Mouse (Mus musculus): ENCODE measurements around the gene Cyth3. TPM values are rescaled to one million over a fixed set of nuclear protein-coding genes. Genes with fewer than 3 reads are reported as not detected.

Gene Cyth3
- polyA plus RNA-seq, 1 experiment from 2014 or later, result 61.1 TPM

GRCm38 (mm10) chr5:143670740-143671415, 48.6 kb downstream of the Cyth3 start:
- ATAC-seq (ENCODE audit: insufficient number of reproducible peaks, low FRiP score, low TSS enrichment, low read depth), result 0 out of 2 replicates have a peak, but pooled peaks have one; percentile 55
- Histone ChIP-seq H3K4me1 (peaks cover 17% of the 10 kb centered on the region), H3K4me2 (replicated peaks) (no peak overlapping the region), H3K27me3 (no peaks in the 10 kb centered on the region), H3K27ac (replicated peaks) (0 out of 2 replicates have a peak overlapping the region, but pooled peaks have one; percentile 45), H3K9me3 (replicated peaks) (no peaks in the 10 kb centered on the region), H3K36me3 (no peaks in the 10 kb centered on the region), H3K9ac (no peak overlapping the region), H3K4me3 (replicated peaks) (no peak overlapping the region)
- WGBS, result 62% methylated on average over 6 of the region's 6 CpGs

GRCm38 (mm10) chr5:143674576-143674975, 52.3 kb downstream of the Cyth3 start:
- Histone ChIP-seq H3K4me2 (replicated peaks) (no peak overlapping the region), H3K9me3 (replicated peaks) (no peaks in the 10 kb centered on the region), H3K27ac (replicated peaks) (0 out of 2 replicates have a peak overlapping the region, but pooled peaks have one; percentile 22), H3K4me3 (replicated peaks) (no peak overlapping the region), H3K36me3 (no peaks in the 10 kb centered on the region), H3K9ac (no peak overlapping the region), H3K4me1 (peaks cover 31% of the 10 kb centered on the region), H3K27me3 (no peaks in the 10 kb centered on the region)
- peak; percentile 53; the same call in 1 of the 2 replicates for ATAC-seq (ENCODE audit: insufficient number of reproducible peaks, low FRiP score, low TSS enrichment, low read depth)
- 71% methylated on average over 5 of the region's 5 CpGs for WGBS

GRCm38 (mm10) chr5:143676218-143676985, 54.2 kb downstream of the Cyth3 start:
- Histone ChIP-seq H3K9ac (no peak overlapping the region), H3K4me1 (peaks cover 29% of the 10 kb centered on the region), H3K4me2 (replicated peaks) (no peak overlapping the region), H3K4me3 (replicated peaks) (no peak overlapping the region), H3K27ac (replicated peaks) (no peak overlapping the region), H3K9me3 (replicated peaks) (no peaks in the 10 kb centered on the region), H3K27me3 (no peaks in the 10 kb centered on the region), H3K36me3 (no peaks in the 10 kb centered on the region)
- WGBS, result 72% methylated on average over 5 of the region's 5 CpGs
- no peak for ATAC-seq (ENCODE audit: insufficient number of reproducible peaks, low FRiP score, low TSS enrichment, low read depth)

- Histone ChIP-seq H3K9me3 (replicated peaks) (no peaks in the 10 kb centered on the region), H3K9ac (no peak overlapping the region), H3K4me1 (peaks cover 28% of the 10 kb centered on the region), H3K4me3 (replicated peaks) (no peak overlapping the region), H3K27ac (replicated peaks) (no peak overlapping the region), H3K4me2 (replicated peaks) (no peak overlapping the region), H3K36me3 (no peaks in the 10 kb centered on the region), H3K27me3 (no peaks in the 10 kb centered on the region)
- WGBS, result 64% methylated on average over 4 of the region's 4 CpGs
- ATAC-seq (ENCODE audit: insufficient number of reproducible peaks, low FRiP score, low TSS enrichment, low read depth), result no peak
Observed at GRCm38 (mm10) chr5:143677363-143677762, 55.1 kb downstream of the Cyth3 start.

- no peaks in the 10 kb centered on the region for H3K9me3 ChIP-seq (replicated peaks)
- no peak overlapping the region; the same call in 1 of the 2 replicates for H3K27ac ChIP-seq (replicated peaks)
- no peak for ATAC-seq (ENCODE audit: insufficient number of reproducible peaks, low FRiP score, low TSS enrichment, low read depth)
- H3K27me3 ChIP-seq, result no peaks in the 10 kb centered on the region
- no peak overlapping the region for H3K9ac ChIP-seq
- no peak overlapping the region for H3K4me2 ChIP-seq (replicated peaks)
- no peaks in the 10 kb centered on the region for H3K36me3 ChIP-seq
- WGBS, result 46% methylated on average over 6 of the region's 6 CpGs
- H3K4me3 ChIP-seq (replicated peaks), result no peak overlapping the region
- H3K4me1 ChIP-seq, result peaks cover 30% of the 10 kb centered on the region
Observed at GRCm38 (mm10) chr5:143678634-143679271, 56.5 kb downstream of the Cyth3 start.

- H3K36me3 ChIP-seq, result no peaks in the 10 kb centered on the region
- no peak for ATAC-seq (ENCODE audit: insufficient number of reproducible peaks, low FRiP score, low TSS enrichment, low read depth)
- H3K4me1 ChIP-seq, result peaks cover 31% of the 10 kb centered on the region
- H3K9ac ChIP-seq, result no peak overlapping the region
- H3K4me3 ChIP-seq (replicated peaks), result no peak overlapping the region
- no peak overlapping the region for H3K4me2 ChIP-seq (replicated peaks)
- H3K27me3 ChIP-seq, result no peaks in the 10 kb centered on the region
- H3K9me3 ChIP-seq (replicated peaks), result no peaks in the 10 kb centered on the region
- 68% methylated on average over 6 of the region's 6 CpGs for WGBS
- no peak overlapping the region for H3K27ac ChIP-seq (replicated peaks)
Observed at GRCm38 (mm10) chr5:143679654-143680053, 57.4 kb downstream of the Cyth3 start.

- no peak overlapping the region for H3K4me2 ChIP-seq (replicated peaks)
- no peak overlapping the region for H3K9ac ChIP-seq
- no peaks in the 10 kb centered on the region for H3K9me3 ChIP-seq (replicated peaks)
- ATAC-seq (ENCODE audit: insufficient number of reproducible peaks, low FRiP score, low TSS enrichment, low read depth), result no peak
- peaks cover 23% of the 10 kb centered on the region for H3K36me3 ChIP-seq
- peaks cover 14% of the 10 kb centered on the region for H3K4me1 ChIP-seq
- H3K27me3 ChIP-seq, result no peaks in the 10 kb centered on the region
- 59% methylated on average over 6 of the region's 6 CpGs for WGBS
- no peak overlapping the region for H3K27ac ChIP-seq (replicated peaks)
- H3K4me3 ChIP-seq (replicated peaks), result no peak overlapping the region
Observed at GRCm38 (mm10) chr5:143683696-143684095, 61.4 kb downstream of the Cyth3 start.

GRCm38 (mm10) chr5:143684911-143685390, 62.7 kb downstream of the Cyth3 start:
- Histone ChIP-seq H3K27ac (replicated peaks) (no peak overlapping the region), H3K4me2 (replicated peaks) (no peak overlapping the region), H3K4me3 (replicated peaks) (no peak overlapping the region), H3K36me3 (peaks cover 26% of the 10 kb centered on the region), H3K4me1 (peaks cover 12% of the 10 kb centered on the region; the same call in 1 of the 2 replicates), H3K9ac (no peak overlapping the region), H3K27me3 (no peaks in the 10 kb centered on the region), H3K9me3 (replicated peaks) (no peaks in the 10 kb centered on the region)
- WGBS, result 84% methylated on average over 8 of the region's 8 CpGs
- no peak for ATAC-seq (ENCODE audit: insufficient number of reproducible peaks, low FRiP score, low TSS enrichment, low read depth)

GRCm38 (mm10) chr5:143686456-143686855, 64.2 kb downstream of the Cyth3 start:
- Histone ChIP-seq H3K4me2 (replicated peaks) (no peak overlapping the region), H3K4me3 (replicated peaks) (no peak overlapping the region), H3K4me1 (0 out of 2 replicates have a peak, but pooled peaks cover 9% of the 10 kb centered on the region), H3K36me3 (peaks cover 26% of the 10 kb centered on the region), H3K27me3 (no peaks in the 10 kb centered on the region), H3K9ac (no peak overlapping the region), H3K27ac (replicated peaks) (no peak overlapping the region), H3K9me3 (replicated peaks) (no peaks in the 10 kb centered on the region)
- WGBS, result 86% methylated on average over 3 of the region's 3 CpGs
- no peak for ATAC-seq (ENCODE audit: insufficient number of reproducible peaks, low FRiP score, low TSS enrichment, low read depth)

GRCm38 (mm10) chr5:143687589-143687988, 65.3 kb downstream of the Cyth3 start:
- Histone ChIP-seq H3K9me3 (replicated peaks) (no peaks in the 10 kb centered on the region), H3K9ac (no peak overlapping the region), H3K27ac (replicated peaks) (no peak overlapping the region), H3K36me3 (peaks cover 33% of the 10 kb centered on the region), H3K27me3 (no peaks in the 10 kb centered on the region), H3K4me3 (replicated peaks) (no peak overlapping the region), H3K4me1 (0 out of 2 replicates have a peak, but pooled peaks cover 8% of the 10 kb centered on the region), H3K4me2 (replicated peaks) (no peak overlapping the region)
- 92% methylated on average over 3 of the region's 3 CpGs for WGBS
- ATAC-seq (ENCODE audit: insufficient number of reproducible peaks, low FRiP score, low TSS enrichment, low read depth), result no peak

GRCm38 (mm10) chr5:143690392-143690791, 68.1 kb downstream of the Cyth3 start:
- Histone ChIP-seq H3K4me3 (replicated peaks) (no peak overlapping the region), H3K27me3 (no peaks in the 10 kb centered on the region)
- WGBS, result 85% methylated on average over 9 of the region's 9 CpGs

More at GRCm38 (mm10) chr5:143690392-143690791, 68.1 kb downstream of the Cyth3 start:
- H3K27ac ChIP-seq (replicated peaks), result 0 out of 2 replicates have a peak overlapping the region, but pooled peaks have one; percentile 22
- H3K4me2 ChIP-seq (replicated peaks), result no peak overlapping the region
- H3K36me3 ChIP-seq, result peaks cover 56% of the 10 kb centered on the region
- H3K9me3 ChIP-seq (replicated peaks), result no peaks in the 10 kb centered on the region
- H3K9ac ChIP-seq, result no peak overlapping the region
- ATAC-seq (ENCODE audit: insufficient number of reproducible peaks, low FRiP score, low TSS enrichment, low read depth), result no peak
- H3K4me1 ChIP-seq, result no peaks in the 10 kb centered on the region

Data from embryonic facial prominence, embryonic 15.5 days (tissue).